Mouse (Mus musculus) spleen, embryonic (tissue): Measurements from ENCODE around the gene Hsd17b11.

ENCODE experiments used
- CTCF ChIA-PET: fragments of 350-600 bp; sonication (Branson Sonifier 250); formaldehyde crosslinking; loops from one replicate; lab custom pipeline; 2022; lab: Charles Lee

The Hsd17b11 gene

DNA sequence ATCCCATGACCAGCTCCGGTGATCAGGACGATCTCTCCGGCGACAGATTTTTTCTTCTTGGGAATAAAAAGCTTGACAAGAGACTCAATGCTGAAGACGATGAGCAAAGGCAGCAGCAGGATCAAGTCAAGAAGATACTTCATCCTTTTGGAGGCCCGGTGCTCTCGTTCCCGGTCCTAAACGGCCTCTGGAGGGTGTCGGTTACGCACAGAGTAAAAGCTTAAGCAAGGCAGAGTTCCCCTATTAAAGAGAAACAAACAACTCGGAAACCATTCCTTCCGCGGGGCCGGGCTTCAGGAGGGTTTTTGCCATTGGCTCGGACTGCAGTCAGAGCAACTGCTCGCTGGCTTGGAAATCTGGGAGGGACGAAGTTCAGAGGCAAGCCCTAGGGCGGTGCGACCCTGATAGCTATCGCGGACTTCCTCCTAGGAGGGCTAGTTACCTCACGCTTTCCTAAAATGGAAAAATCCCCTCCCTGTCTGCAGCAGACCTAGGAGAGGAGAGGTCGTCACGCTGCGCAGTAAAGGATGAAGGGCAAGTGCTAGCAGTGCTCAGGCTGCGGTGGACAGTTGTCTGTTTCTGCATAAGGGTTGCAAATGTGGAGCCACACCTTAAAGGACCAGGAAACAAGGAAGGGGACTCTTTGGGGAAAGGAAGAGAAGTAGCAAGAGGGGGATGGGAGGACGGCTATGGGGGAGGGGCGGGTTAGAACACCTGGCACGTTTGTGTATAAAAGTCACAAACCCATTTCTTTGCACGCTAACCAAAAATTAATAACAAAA, at the start of gene Hsd17b11:
TSS of gene Hsd17b11 (minus strand) at position 323 of the 782 bp plus-strand sequence.
- CTCF ChIA-PET = interaction anchor here (0.6 to 0.8 kb wide), 3 partner anchors 22 to 53 kb away, joined by 3 to 7 read pairs (median 3); no protein-coding TSS in a partner anchor

DNA sequence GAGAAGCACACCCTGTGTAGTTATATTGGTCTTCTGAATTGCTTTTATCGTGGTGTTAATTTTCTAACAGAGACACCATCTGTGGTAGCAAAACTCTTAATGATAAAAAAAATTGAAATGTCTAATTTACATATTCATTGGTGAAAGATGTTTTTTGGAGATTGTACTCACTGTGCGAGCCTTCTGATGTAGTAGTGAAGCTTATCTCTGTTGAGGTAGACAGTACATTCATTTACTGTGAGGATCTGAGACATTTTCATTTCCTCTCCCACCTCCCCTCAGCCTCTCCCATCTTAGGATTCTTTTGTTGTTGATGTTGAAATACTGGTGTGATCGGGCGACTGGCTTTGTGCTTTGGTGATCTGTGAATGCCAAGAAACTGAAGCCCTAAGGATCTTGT, 49.3 kb upstream of the Hsd17b11 start:
- CTCF ChIA-PET = no interaction called here

DNA sequence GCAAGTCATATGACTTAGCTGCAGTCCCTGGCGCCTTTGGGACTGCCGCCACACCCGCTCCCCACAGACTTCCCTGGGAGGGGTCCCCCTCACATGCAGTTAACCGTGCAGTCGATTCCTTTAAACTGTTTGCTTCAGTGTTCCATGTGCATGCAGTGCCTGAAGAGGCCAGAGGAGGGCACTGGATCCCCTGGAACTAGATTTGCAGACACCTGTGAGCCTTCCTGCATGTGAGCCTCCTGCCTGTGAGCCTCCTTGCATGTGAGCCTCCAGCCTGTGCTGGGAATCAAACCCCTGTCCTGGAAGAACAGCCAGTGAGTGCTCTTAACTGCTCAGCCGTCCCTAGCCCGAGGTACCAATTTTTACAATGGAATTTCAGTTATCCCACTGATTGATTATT, 47.0 kb upstream of the Hsd17b11 start:
- CTCF ChIA-PET = no interaction called here

DNA sequence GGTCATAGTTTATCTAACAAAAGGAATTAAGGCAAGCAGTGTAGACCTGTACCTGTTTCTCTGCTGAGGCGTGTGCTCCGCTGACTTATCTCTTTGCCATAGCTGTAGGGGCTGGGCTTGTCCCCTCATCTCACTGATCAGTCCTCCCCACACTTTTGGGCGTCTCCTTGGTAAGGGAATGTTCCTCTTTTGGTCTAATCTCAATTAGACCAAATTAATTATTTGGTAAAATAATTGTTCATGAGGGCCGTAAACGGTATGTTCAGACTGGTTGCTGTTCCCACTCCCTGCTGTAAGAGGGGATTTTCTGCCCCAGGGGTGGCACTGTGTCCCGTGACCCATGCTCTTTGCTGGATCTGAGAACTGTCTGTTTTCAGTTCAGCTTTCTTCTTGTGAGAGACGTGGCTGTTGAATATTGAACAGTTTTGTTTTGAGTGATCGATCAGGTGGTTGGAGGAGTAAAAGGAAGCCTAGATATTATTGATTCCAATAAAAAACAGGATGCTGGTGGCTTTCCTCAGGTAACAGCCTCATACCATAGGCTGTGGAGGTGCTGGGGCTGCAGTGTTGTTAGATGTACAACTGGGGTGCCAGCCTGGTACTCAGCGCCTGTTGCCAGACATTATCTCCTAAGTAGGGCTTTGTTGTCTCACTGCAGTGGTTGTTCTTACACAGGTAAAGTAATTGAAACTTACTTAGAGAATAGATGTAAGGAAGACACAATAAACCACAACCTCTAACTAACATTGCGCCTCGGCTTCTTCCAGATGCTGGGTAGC, 41.2 kb upstream of the Hsd17b11 start:
- CTCF ChIA-PET = no interaction called here

DNA sequence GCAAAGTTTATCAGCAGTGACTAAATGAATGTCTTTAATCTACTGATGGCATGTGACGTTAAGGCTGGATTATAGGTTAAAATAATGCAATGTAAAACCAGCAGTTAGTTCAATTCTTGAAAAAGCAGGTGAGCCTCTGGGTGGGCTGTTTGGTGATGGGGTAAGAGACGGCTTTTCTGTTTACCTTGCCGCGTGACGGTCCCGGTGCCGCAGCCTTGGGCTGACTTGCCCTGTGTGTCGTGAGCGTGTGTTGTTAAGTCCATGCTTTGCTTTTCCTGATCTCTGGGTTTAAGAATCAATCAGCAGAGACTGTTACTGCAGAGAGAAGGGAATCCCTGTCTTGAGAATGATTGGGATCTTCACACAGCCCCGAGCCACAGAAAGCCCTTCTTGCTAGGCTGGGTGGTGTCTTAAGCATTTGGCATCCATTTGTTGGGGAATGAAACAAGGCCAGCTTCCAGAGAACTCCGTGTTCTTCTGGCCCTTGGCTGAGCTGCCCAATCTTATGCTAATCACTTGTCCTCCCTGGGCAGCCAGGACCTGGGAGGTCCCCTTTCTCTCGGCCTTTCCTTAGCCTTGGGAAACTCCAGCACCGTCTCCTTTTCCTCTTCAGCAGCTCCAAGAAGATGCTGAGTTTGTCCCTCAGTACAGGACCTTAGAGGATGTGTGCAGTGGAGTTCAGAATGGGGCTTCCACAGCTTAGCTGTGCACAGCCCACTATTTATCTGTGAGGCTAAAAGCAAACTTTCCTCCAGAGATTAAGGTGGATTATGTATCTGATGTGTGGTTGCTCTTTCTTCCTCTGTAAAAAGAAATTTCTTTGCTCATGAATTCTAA, 40.4 kb upstream of the Hsd17b11 start:
- CTCF ChIA-PET = no interaction called here

DNA sequence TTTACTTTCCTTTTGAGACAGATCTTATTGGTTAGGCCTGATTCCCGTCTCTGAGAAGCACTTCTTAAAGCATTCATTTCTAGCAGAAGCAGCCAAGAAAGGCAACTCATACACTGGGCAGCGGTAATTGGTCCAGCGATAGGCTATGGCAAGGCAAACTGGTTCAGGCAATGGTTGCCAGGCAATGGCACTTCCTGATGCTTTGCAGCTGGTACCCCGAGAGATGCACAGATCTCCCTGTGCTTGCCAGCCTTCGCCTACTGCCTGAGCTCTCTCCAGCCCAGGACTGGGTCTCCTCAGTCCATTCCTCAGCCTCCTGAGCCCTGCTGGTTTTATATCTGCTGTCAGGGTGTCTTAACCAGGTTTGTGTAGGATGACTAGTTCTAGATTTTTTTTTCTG, 38.7 kb upstream of the Hsd17b11 start:
- CTCF ChIA-PET = interaction anchor here (0.9 kb wide), 1 partner anchor 13 kb away, joined by 6 read pairs; no protein-coding TSS in a partner anchor

DNA sequence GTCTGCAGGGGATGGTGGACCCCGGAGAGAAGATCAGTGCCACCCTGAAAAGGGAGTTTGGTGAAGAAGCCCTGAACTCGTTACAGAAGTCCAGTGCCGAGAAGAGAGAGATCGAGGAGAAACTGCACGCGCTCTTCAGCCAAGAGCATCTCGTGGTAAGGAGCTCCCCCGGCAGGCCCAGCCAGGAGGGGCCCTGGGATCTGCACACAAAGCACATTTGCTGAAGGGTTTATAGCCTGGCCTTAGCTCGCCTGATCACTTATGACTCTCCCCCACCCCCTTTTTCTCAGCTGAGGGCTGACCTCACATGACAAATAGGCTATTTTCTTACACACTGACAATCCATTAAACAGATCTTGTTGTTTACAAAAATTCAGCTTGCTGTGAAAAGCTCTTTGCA, 37.9 kb upstream of the Hsd17b11 start:
- CTCF ChIA-PET = interaction anchor here (0.6 to 0.9 kb wide), 2 partner anchors 14 to 15 kb away, joined by 3 to 6 read pairs; no protein-coding TSS in a partner anchor

DNA sequence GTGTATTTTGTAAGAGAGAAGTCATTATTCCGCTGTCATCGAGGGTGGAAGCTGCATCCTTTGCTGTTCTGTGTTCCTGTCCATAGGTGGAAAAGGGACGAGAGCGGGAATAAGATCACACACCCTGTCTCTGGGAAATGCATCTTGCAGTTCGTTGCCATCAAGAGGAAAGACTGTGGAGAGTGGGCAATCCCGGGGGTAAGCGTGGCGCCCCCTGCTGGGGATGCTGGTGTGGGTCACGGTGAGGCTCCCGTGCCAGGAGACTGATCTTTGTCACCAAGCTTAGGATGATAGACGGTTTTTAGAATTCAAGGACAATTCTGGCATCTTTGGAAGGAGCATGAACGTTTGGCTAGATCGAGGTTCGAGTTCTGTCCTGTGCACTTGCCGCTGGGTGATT, 36.3 kb upstream of the Hsd17b11 start:
- CTCF ChIA-PET = interaction anchor here (1.8 kb wide), 1 partner anchor 59 kb away, joined by 19 read pairs; no protein-coding TSS in a partner anchor

DNA sequence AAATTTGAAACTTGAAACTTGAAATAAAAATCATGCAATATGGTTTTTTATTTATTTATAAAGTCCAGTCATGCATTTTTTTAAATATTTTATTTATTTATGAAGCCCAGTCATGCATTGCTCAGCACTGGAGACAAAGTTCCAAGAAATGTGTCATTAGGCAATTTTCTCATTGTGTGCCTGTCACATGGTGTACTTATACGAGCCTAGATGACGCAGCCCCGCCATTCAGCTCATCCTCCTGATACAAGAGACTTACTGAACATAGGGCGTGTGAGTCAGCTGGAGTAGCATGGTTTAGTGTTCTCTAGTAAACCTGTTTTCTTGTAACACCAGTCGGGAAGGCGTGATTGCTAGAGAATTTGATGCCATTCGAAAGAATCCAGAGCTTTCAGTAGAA, 34.6 kb upstream of the Hsd17b11 start:
- CTCF ChIA-PET = no interaction called here

DNA sequence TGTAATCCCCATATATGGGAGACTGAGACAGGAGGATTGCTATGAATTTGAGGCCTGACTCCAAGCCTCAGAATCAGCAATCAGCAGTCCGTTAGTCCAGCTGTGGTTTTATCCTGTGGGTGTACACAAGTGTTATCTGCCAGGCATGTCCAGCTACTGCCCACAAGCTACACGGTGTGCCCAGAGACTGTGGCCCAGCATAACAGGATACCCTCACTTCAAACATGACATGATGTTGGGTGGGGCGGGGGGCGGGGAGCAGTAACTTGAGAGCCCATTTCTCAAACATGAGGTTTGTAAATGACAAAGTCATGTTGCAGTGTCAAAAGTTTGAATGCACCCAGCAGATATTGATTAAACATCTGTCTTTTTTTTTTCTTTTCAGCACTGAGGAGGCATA, 34.1 kb upstream of the Hsd17b11 start:
- CTCF ChIA-PET = interaction anchor here (0.9 kb wide), 1 partner anchor 56 kb away, joined by 8 read pairs; no protein-coding TSS in a partner anchor

DNA sequence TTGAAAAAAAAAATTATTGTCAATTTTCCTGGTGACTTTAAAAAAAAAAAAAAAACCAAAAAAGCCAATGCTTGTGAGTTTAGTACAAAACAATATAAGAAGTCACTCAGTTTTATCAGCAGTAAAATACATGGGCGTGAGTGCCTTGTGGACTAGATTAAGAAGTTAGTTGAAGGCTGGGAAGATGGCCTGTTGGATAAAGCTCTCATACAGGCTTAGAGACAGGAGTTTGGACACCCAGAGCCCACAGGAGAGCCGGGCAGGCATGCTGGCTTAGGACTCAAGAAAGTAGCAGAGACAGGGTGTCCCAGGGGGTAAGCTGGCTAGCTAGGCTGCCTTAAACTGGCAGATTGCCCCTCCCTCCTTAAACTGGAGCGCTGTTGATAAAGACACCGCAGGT, 33.2 kb upstream of the Hsd17b11 start:
- CTCF ChIA-PET = interaction anchor here (0.9 kb wide), 1 partner anchor 55 kb away, joined by 8 read pairs; no protein-coding TSS in a partner anchor

DNA sequence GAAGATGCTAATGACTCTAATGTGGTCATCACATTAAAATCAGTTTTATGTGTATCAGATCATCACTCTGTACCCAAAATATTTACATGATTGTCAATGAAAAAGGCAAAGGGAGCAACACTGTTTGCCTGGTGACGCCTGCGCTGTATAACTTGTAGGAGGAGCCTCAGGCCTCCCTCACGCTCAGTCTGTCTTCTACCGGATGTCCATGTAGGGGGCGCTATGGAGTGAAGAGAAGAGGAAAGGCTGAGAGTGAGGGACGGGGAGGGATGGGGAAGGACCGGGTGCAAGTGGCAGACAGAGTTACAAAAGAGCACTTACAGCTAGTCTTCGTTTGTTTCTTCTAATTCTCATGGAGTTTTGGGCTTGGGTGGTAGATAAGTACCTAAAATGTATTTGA, 31.2 kb upstream of the Hsd17b11 start:
- CTCF ChIA-PET = no interaction called here

DNA sequence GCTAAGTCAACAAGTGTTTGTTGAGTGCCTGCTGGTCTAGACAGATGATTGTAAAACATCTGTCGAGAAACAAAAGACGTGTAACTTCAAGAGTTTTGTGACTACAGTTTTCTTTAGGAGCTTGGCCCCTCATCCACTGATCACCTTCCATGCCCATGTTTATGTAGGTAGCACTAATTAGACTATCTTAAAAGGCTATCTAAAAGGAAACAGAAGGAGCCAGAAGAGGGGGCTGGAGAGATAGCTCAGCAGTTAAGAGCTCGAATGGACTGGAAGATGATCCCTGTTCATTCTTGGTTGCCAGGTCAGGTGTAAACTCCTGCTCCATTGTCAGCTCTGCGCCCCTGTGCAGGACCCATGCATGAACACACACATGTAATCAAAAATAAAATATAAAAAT, 26.4 kb upstream of the Hsd17b11 start:
- CTCF ChIA-PET = interaction anchor here (1.1 kb wide), 1 partner anchor 8 kb away, joined by 4 read pairs; no protein-coding TSS in a partner anchor

DNA sequence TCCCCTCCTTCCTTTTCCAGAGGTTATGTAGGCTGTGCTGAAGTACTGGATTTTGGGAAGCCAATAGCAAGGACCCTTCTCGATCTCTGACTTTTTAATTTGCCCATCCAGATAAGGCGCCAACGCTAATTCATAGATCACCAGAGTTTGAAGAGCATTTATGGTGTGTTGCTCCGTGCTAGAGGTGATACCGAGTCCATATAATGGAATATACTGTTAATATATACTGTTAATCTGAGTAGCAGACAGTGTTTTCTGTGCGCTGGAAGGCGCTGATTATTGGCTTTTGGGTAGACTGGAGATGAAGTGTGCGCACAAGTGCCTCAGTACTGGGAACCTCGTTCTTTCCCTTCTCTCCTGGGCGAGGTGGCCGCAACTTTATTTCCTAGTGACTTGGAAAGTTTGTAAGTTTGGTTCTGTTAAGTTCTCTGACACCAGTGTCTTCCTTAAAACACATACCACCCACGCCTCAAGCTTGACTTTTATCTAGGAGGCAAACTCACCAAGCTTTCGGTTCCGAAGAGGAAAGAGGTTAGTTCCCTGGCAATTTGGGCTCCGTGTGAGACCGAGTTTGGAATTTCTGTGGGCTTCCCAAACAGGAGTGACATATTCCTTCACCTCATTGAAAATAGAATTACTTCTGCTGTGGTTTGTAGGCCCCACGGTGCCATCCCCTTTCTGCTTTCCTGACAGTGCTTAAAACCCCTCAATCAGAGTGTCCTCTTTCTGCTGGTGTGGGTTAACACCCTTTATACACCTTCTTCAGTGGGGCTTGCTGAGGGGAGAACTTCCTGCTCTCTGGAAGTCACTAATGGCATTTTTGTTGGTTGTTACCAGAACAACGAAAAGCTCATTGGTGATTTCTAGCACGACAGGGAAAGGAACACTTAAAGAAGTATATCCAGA, 25.7 kb upstream of the Hsd17b11 start:
- CTCF ChIA-PET = interaction anchor here (0.6 to 1.1 kb wide), 2 partner anchors 8 to 295 kb away, joined by 4 read pairs; no protein-coding TSS in a partner anchor

DNA sequence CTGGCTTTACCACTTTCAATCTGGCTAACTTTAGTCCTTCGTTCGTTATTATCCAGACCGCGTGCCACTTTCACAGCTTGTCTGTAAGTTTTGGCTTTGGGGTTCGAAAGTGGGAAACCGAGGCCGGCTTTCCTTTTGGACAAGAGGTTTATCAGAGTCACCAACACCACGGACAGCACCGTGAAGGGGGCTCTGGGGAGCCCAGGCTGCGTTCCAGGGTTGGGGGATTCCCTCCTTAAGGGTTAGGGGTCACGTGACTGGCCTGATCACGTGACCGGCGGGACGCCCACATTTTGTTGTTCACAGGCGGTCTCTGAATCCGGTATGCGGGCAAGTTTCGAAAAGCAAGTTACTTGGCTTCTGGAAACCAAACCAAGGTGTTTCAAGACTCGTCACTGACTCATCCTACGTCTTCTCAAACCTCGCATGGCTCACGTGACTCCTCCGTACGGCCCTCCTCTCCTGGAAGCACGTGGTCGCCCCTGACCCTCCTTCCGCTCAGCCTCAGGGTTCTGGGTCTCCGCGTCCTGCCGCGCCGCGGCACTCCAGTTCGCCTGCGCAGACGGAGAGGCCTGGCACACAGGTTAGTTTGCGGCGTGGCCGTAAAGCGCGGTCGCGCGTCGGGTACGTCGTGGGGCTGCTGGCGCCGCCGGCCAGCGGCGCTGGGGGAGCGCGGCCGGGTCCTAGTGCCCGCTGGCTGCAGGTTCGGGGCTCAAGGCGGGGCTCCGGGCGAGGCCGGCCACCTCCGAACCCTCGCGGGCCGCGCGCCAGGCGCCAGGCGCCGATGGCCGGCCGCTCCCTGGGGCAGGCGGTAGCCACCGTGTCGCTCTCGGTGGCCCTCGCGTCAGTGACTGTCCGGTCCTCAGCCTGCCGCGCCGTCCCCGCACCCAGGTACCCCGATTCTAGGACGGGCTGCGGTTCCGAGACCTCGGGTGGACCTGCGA, 24.8 kb upstream of the Hsd17b11 start, which contains the start of gene Nudt9:
TSS of gene Nudt9 (plus strand) at position 51 of the 944 bp plus-strand sequence.
- CTCF ChIA-PET = interaction anchor here (1.1 kb wide), 1 partner anchor 7 kb away, joined by 4 read pairs; no protein-coding TSS in a partner anchor

DNA sequence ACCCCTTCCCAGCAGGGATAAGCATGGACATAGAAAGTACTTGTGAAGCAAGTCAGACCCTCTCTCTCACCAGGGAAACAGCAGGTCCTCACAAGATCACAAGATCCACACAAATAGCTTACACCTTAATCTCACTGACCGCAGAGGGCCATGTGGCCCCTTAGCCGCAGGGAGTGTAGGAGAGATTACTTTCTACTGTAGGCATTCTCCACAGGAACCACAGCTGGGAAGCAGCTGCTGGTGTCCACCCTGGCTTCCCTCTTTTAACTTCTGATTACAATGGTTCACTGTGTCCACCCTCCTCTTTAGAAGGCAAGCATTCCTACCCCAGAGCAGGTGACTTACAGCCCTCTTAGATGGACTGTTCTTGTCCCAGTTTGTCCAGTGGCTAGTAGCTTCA, 22.0 kb upstream of the Hsd17b11 start:
- CTCF ChIA-PET = no interaction called here

DNA sequence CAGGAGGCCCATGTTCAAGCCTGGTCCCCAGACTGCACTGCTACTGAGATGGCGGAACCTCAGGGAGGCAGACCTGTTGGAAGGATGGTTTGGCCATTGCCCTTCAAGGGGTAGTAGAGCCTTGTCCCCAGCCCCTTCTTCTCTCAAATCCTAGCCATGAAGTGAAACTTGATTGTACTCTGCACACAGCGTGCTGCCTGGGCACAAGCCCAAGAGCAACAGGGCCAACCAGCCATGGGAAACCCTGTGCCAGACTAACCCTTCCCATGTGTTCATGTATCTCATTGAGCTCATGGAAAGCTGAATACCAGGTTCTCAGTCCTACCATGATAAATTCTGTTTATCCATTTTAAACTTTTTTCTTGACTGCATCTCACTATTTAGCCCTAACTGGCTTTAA, 21.2 kb upstream of the Hsd17b11 start:
- CTCF ChIA-PET = no interaction called here

DNA sequence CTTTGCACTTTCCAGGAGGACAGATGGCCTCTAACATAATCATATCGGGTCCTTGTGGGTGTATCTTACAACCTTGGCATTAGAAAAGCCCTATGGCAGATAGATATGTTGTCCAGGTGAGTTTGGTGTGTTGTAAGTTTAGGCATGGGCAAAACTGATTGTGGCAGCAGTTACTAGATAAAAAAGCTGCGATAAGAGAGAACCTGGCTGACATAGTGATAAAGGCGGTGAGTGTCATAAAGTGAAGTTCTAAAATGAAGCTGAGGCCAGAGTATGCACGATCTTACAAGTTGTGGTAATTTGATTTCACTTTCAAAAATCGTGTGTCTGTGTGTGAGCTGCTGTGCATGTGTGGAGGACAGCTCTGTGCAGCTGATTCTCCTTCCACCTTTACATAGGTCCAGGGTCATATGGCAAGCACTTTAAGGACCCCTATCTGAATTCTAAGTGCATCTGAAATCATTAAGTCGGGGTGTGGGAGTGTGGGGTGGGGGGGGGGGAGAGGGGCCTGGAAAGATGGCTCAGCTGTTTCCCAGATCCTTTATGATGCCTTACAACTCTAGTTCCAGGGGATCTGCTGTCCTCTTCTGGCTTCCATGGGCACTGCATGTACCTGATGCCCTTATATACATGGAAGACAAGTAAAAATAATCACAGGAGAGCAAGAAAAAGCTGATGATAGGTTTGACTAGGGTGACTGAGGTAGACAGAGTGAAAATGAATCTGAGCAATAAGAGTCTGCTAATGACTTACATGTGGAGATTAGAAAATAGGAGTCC, 17.6 kb upstream of the Hsd17b11 start:
- CTCF ChIA-PET = interaction anchor here (1.2 kb wide), 1 partner anchor 8 kb away, joined by 4 read pairs; no protein-coding TSS in a partner anchor
